Mouse (Mus musculus): ENCODE data around the gene Srpk2. TPM values are rescaled to one million over a fixed set of nuclear protein-coding genes. Genes with fewer than 3 reads are reported as not detected.
"Not testable (repeated sequence)": the region's sequence is repeated elsewhere in the genome, so short reads cannot be mapped to it uniquely, and the experiment has no call there.

Srpk2 gene
- polyA plus RNA-seq, 1 experiment from 2014 or later: 99.9 TPM

- Histone ChIP-seq H3K9me3 (no peaks in the 10 kb centered on the region), H3K27ac (replicated peaks) (no peak overlapping the region), H3K27me3 (no peaks in the 10 kb centered on the region), H3K4me3 (no peak overlapping the region), H3K4me2 (replicated peaks) (no peak overlapping the region), H3K36me3 (peaks cover 72% of the 10 kb centered on the region), H3K9ac (replicated peaks) (no peak overlapping the region), H3K4me1 (no peaks in the 10 kb centered on the region)
- ATAC-seq (replicated peaks): no peak
- 92% methylated on average over 7 of the region's 7 CpGs for WGBS
Measured at GRCm38 (mm10) chr5:23483811-23484210, 200.6 kb downstream of the Srpk2 start.

- Histone ChIP-seq H3K36me3 (peaks cover 55% of the 10 kb centered on the region), H3K4me2 (replicated peaks) (no peak overlapping the region), H3K27me3 (no peaks in the 10 kb centered on the region), H3K9me3 (no peaks in the 10 kb centered on the region), H3K9ac (replicated peaks) (no peak overlapping the region), H3K4me1 (no peaks in the 10 kb centered on the region), H3K4me3 (no peak overlapping the region), H3K27ac (replicated peaks) (no peak overlapping the region)
- no peak for ATAC-seq (replicated peaks)
- WGBS: 74% methylated on average over 6 of the region's 6 CpGs
Measured at GRCm38 (mm10) chr5:23473098-23473873, 211.1 kb downstream of the Srpk2 start.

- H3K27ac ChIP-seq (replicated peaks): no peak overlapping the region
- no peak for ATAC-seq (replicated peaks)
- no peak overlapping the region for H3K4me2 ChIP-seq (replicated peaks)
- no peaks in the 10 kb centered on the region for H3K27me3 ChIP-seq
- no peak overlapping the region for H3K4me3 ChIP-seq
- no peaks in the 10 kb centered on the region for H3K9me3 ChIP-seq
- H3K4me1 ChIP-seq: 0 out of 2 replicates have a peak, but pooled peaks cover 3% of the 10 kb centered on the region
- no peak overlapping the region for H3K9ac ChIP-seq (replicated peaks)
- H3K36me3 ChIP-seq: peaks cover 41% of the 10 kb centered on the region
- 93% methylated on average over 4 of the region's 4 CpGs for WGBS
Measured at GRCm38 (mm10) chr5:23466546-23466945, 217.9 kb downstream of the Srpk2 start.

DNA sequence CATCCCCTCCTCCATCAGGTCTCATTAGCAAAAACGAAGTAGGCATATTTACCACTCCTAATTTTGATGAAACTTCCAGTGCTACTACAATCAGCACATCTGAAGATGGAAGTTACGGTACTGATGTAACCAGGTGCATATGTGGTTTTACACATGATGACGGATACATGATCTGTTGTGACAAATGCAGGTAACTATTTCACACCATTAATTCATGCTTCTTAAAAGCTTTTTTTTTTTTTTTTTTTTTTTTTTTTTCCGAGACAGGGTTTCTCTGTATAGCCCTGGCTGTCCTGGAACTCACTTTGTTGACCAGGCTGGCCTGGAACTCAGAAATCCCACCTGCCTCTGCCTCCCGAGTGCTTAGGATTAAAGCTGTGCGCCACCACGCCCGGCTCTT is 219.7 kb downstream of the Srpk2 start:
- H3K27me3 ChIP-seq: no peaks in the 10 kb centered on the region
- H3K36me3 ChIP-seq: peaks cover 32% of the 10 kb centered on the region
- H3K4me3 ChIP-seq: no peak overlapping the region
- H3K27ac ChIP-seq (replicated peaks): no peak overlapping the region
- WGBS: 90% methylated on average over 8 of the region's 8 CpGs
- 0 out of 2 replicates have a peak, but pooled peaks cover 3% of the 10 kb centered on the region for H3K4me1 ChIP-seq
- H3K9ac ChIP-seq (replicated peaks): no peak overlapping the region
- no peaks in the 10 kb centered on the region for H3K9me3 ChIP-seq
- no peak for ATAC-seq (replicated peaks)
- H3K4me2 ChIP-seq (replicated peaks): no peak overlapping the region

DNA sequence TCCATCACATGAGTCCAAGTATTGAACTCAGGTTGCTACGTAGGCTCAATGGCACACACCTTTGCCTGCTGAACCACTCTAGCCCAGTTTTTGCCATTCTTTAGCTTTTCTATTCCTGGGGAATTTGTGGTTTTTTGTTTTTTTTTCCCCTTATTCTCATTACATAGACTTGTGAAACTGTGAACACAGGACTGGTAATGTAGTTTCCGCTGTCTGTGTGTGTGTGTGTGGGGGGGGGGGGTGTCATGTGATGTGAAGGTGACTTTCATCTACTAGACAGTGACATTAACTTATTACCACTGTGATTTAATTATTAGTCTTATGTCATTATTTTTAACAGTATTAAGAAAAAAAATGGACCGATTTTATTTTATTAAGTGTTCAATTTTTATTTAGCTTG is 220.2 kb downstream of the Srpk2 start:
- H3K4me1 ChIP-seq: 0 out of 2 replicates have a peak, but pooled peaks cover 3% of the 10 kb centered on the region
- H3K36me3 ChIP-seq: peaks cover 31% of the 10 kb centered on the region
- no peak for ATAC-seq (replicated peaks)
- H3K4me3 ChIP-seq: no peak overlapping the region
- no peak overlapping the region for H3K9ac ChIP-seq (replicated peaks)
- H3K4me2 ChIP-seq (replicated peaks): no peak overlapping the region
- WGBS: 97% methylated on average over 3 of the region's 3 CpGs
- no peaks in the 10 kb centered on the region for H3K27me3 ChIP-seq
- no peaks in the 10 kb centered on the region for H3K9me3 ChIP-seq
- no peak overlapping the region for H3K27ac ChIP-seq (replicated peaks)

- no peak overlapping the region for H3K4me2 ChIP-seq (replicated peaks)
- no peak overlapping the region for H3K4me3 ChIP-seq
- H3K4me1 ChIP-seq: 0 out of 2 replicates have a peak, but pooled peaks cover 3% of the 10 kb centered on the region
- H3K36me3 ChIP-seq: peaks cover 12% of the 10 kb centered on the region
- 6% methylated on average over 2 of the region's 2 CpGs for WGBS
- H3K27me3 ChIP-seq: no peaks in the 10 kb centered on the region
- no peak overlapping the region for H3K27ac ChIP-seq (replicated peaks)
- no peak overlapping the region for H3K9ac ChIP-seq (replicated peaks)
- no peak for ATAC-seq (replicated peaks)
- H3K9me3 ChIP-seq: no peaks in the 10 kb centered on the region
Measured at GRCm38 (mm10) chr5:23461688-23462087, 222.7 kb downstream of the Srpk2 start.

DNA sequence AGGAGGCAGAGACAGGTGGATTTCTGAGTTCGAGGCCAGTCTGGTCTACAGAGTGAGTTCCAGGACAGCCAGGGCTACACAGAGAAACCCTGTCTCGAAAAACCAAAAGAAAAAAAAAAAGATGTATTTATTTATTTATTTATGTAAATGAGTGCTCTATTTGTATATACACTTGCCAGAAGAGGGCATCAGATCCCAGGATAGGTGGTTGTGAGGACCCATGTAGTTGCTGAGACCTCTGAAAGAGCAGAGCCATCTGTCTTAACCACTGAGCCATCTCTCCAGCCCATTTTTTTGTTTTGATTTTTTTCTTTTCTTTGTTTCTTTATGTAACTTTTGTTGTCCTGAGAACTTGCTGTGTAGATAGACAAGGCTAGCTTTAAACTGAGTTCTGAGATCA is 230.9 kb downstream of the Srpk2 start:
- H3K4me2 ChIP-seq (replicated peaks); ATAC-seq (replicated peaks); H3K27ac ChIP-seq (replicated peaks); H3K4me3 ChIP-seq; H3K9ac ChIP-seq (replicated peaks); H3K4me1 ChIP-seq; H3K9me3 ChIP-seq; H3K27me3 ChIP-seq: not testable (repeated sequence)
- H3K36me3 ChIP-seq: peaks cover 11% of the 10 kb centered on the region
- 83% methylated on average over 2 of the region's 2 CpGs for whole genome bisulfite sequencing

Other genes with a start within 250 kb of the Srpk2 start
- 19.3 and 20.5 TPM in 2 replicates for gene Pus7, start 99.1 kb upstream of the Srpk2 start, polyA plus RNA-seq (2015; fragmentation: Nextera tagmentation; extraction: Ambion mirVana)
- 28.4 and 30.4 TPM in 2 replicates for gene Rint1, start 103.1 kb upstream of the Srpk2 start, polyA plus RNA-seq (2015; fragmentation: Nextera tagmentation; extraction: Ambion mirVana)
- gene Tomm7, start 159.5 kb upstream of the Srpk2 start, polyA plus RNA-seq (2015; fragmentation: Nextera tagmentation; extraction: Ambion mirVana): 101 and 111 TPM in 2 replicates

Data from forebrain, embryonic 15.5 days (tissue).